Mouse (Mus musculus) embryonic fibroblast, embryonic 13.5 days (primary cell): ENCODE data around the gene Tmem251.

Experiments used
- CTCF ChIP-seq: IDR thresholded peaks from 2 replicates; pipeline ENCODE4 v1.5.1; 2011; ENCODE audit warnings: mild to moderate bottlenecking, control low read depth, low read length, moderate library complexity, borderline replicate concordance; ENCODE audit not compliant: insufficient read depth
- POLR2A ChIP-seq: IDR thresholded peaks from 2 replicates; pipeline ENCODE4 v1.6.1; 2011; ENCODE audit warnings: low read depth, mild to moderate bottlenecking, control low read depth, low read length, moderate library complexity

DNA sequence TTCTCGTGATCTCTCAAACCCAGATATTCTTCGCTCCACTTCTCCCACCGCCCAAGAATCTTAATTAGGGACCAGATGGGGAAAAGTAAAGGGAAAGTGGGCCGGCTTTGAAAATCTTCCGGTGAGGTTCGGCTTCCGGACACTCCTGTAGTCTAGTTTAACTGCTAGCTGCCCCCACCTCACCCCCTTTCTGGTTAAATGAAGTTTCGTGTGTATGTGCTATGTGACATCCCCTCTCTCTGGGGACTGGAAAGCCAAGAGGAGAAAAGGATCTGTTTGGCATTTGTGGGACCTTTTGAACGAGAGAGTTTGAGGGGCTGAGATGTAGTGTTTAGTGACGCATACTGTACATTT is 14.8 kb downstream of the Tmem251 start, which contains the start of gene Gm20604:
- TF ChIP-seq CTCF = no peak
- no peak for TF ChIP-seq POLR2A
